Mouse (Mus musculus) cerebellum, adult 2 months (tissue): ENCODE measurements around the gene Epop. TPM values are rescaled to one million over a fixed set of nuclear protein-coding genes. Genes with fewer than 3 reads are reported as not detected.
A peak's percentile ranks its signal among the peaks of the same experiment; 100 is the strongest.

ENCODE experiments used
- DNase-seq, 2 experiments: peaks; one replicate each; pipeline ENCODE4 v3.0.0; 2021
- H3K27ac ChIP-seq: fragments of 200-500 bp; 2 replicates; pipeline ENCODE4 v1.5.1; 2012; ENCODE audit warnings: low read length, control low read depth, inconsistent platforms; ENCODE audit not compliant: insufficient read depth
- H3K27me3 ChIP-seq: fragments of 200-500 bp; 2 replicates; pipeline ENCODE4 v1.6.1; 2012; ENCODE audit warnings: inconsistent platforms, mild to moderate bottlenecking, low read length, moderate library complexity; ENCODE audit not compliant: control insufficient read depth, insufficient read depth
- H3K4me1 ChIP-seq: fragments of 200-500 bp; 2 replicates; pipeline ENCODE4 v1.6.1; 2011; ENCODE audit warnings: low read length; ENCODE audit not compliant: control insufficient read depth, insufficient read depth
- H3K4me3 ChIP-seq: fragments of 200-500 bp; replicated peaks from 2 replicates; pipeline ENCODE3; 2011; ENCODE audit warnings: mild to moderate bottlenecking, low read depth, low read length, control low read depth; ENCODE audit not compliant: insufficient read depth
- CTCF ChIP-seq: fragments of 200-500 bp; IDR thresholded peaks from 2 replicates; pipeline ENCODE4 v1.5.1; 2011; ENCODE audit warnings: low read depth, mild to moderate bottlenecking, control low read depth, low read length, moderate library complexity, borderline replicate concordance; ENCODE audit not compliant: insufficient read depth
- POLR2A ChIP-seq: fragments of 200-500 bp; IDR thresholded peaks from 2 replicates; pipeline ENCODE4 v1.6.1; 2011; ENCODE audit warnings: low read length, control low read depth, borderline replicate concordance; ENCODE audit not compliant: insufficient read depth
- WGBS: fragments of 180-500 bp; shearing (Covaris S2); methylation state at CpG from one replicate; pipeline ENCODE4 v1.1.7; 2018; 5-methylcytosine and 5-hydroxymethylcytosine counted together
- polyA plus RNA-seq: library from polyadenylated mRNA; depleted of rRNA; stranded (reverse); fragments of >200 nt; gene quantifications from 2 replicates; pipeline ENCODE4 v1.2.3, GENCODE M21; 2012; rRNA removed

Epop gene
- 4.1 and 5.4 TPM in 2 replicates for polyA plus RNA-seq

DNA sequence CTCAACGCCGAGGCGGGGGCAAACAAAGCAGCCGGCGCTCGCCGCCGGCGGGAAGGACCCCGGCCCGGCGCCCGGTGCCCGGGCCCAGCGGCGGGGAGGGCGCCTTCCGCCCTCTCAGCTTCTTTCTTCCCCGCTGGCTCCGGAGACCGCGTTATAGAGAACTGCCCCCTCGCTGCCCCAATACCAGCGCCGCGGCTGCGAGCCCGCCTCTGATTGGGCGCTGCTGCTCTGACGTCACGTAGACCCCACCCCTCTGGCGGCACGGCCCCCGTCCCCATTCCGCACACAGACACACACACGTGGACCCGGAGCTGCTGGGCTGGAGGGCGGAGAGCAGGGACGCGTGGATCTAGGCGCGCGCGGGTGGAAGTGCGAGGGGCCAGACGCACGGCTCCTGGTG lies at the start of gene Epop:
Epop (minus strand) TSS at position 127 of the 400 bp plus-strand sequence.
- TF ChIP-seq CTCF: no peak
- no peak for TF ChIP-seq POLR2A

DNA sequence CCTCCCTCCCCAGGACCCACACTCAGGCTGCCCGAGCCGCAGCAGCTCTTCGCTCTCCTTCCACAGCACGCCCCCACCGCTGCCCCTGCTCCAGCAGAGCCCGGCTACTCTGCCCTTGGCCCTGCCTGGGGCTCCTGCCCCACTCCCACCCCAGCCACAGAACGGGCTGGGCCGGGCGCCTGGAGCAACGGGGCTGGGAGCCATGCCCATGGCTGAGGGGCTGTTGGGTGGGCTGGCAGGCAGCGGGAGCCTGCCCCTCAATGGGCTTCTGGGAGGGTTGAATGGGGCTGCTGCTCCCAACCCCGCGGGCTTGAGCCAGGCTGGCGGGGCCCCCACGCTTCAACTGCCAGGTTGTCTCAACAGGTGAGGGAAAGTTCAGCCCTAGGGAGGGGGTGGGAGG lies 48.8 kb upstream of the Epop start:
- no peaks in the 10 kb centered on the region for H3K27me3 ChIP-seq
- DNase-seq: no peak
- WGBS: 57% methylated on average over 13 of the region's 15 CpGs
- TF ChIP-seq POLR2A: no peak
- no peak for TF ChIP-seq CTCF
- no peaks in the 10 kb centered on the region for H3K4me1 ChIP-seq
- no peak overlapping the region for H3K27ac ChIP-seq
- H3K4me3 ChIP-seq: no peak overlapping the region

More for the DNA sequence above, at the start of gene Epop:
- under 1% methylated on average over 45 of the region's 47 CpGs for WGBS
- DNase-seq: peak; percentile 84 to 86
- Histone ChIP-seq H3K4me3 (peak within 1 kb of the TSS; percentile 38), H3K27ac (no peak within 1 kb of the TSS), H3K27me3 (peaks cover 10% of the 10 kb centered on the region; the same call in 1 of the 2 replicates), H3K4me1 (no peaks in the 10 kb centered on the region)

- no peaks in the 10 kb centered on the region for H3K4me1 ChIP-seq
- no peaks in the 10 kb centered on the region for H3K27me3 ChIP-seq
- H3K4me3 ChIP-seq: no peak overlapping the region
- H3K27ac ChIP-seq: no peak overlapping the region
- WGBS: 74% methylated on average over 8 of the region's 8 CpGs
- TF ChIP-seq POLR2A: no peak
- no peak for TF ChIP-seq CTCF
- DNase-seq: no peak
These were observed 48.3 kb upstream of the Epop start for GRCm38 (mm10) chr11:97677842-97678241.

- H3K4me1 ChIP-seq: no peaks in the 10 kb centered on the region
- 59% methylated on average over 15 of the region's 15 CpGs for WGBS
- H3K4me3 ChIP-seq: no peak overlapping the region
- no peak for TF ChIP-seq POLR2A
- no peak for TF ChIP-seq CTCF
- H3K27ac ChIP-seq: no peak overlapping the region
- no peaks in the 10 kb centered on the region for H3K27me3 ChIP-seq
- no peak for DNase-seq
These were observed 47.9 kb upstream of the Epop start for GRCm38 (mm10) chr11:97677381-97677780.

- no peak overlapping the region for H3K27ac ChIP-seq
- no peak for DNase-seq
- H3K27me3 ChIP-seq: no peaks in the 10 kb centered on the region
- 86% methylated on average over 15 of the region's 15 CpGs for WGBS
- H3K4me1 ChIP-seq: no peaks in the 10 kb centered on the region
- H3K4me3 ChIP-seq: no peak overlapping the region
- TF ChIP-seq POLR2A (no peak), CTCF (no peak)
These were observed 46.7 kb upstream of the Epop start for GRCm38 (mm10) chr11:97676050-97676754.

DNA sequence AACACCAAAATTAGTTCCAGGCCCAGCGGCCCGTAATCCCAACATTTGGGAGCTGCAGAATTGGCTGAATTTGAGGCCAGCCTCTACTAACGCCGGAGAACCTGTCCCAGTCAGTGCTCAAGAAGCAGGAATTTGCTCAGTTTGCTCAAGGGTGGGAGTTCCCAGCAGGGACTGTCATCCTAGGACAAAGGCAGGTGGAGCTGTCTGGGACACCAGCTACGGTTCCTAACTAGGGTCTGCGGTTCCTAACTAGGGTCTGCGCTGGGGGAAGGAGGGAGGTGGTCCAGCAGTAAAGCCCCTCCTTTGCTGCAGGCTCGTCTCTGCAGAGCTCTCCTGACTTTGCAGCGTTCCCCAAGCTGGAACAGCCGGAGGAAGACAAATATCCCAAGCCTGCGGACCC lies 43.6 kb upstream of the Epop start:
- 84% methylated on average over 11 of the region's 11 CpGs for WGBS
- Histone ChIP-seq H3K27me3 (no peaks in the 10 kb centered on the region), H3K4me3 (no peak overlapping the region), H3K27ac (no peak overlapping the region), H3K4me1 (peaks cover 22% of the 10 kb centered on the region)
- no peak for DNase-seq
- no peak for TF ChIP-seq POLR2A
- TF ChIP-seq CTCF: no peak

- DNase-seq: no peak
- Histone ChIP-seq H3K27me3 (no peaks in the 10 kb centered on the region), H3K4me1 (peaks cover 29% of the 10 kb centered on the region), H3K4me3 (no peak overlapping the region), H3K27ac (no peak overlapping the region)
- 52% methylated on average over 2 of the region's 2 CpGs for WGBS
- TF ChIP-seq POLR2A: no peak
- no peak for TF ChIP-seq CTCF
These were observed 41.6 kb upstream of the Epop start for GRCm38 (mm10) chr11:97671177-97671527.
